ENCODE assay signal across 8 mouse cellular contexts in genomic region chr10:79989272-79989786, GRCm38 (mm10). TPM values are rescaled to one million over a fixed set of nuclear protein-coding genes. Genes with fewer than 3 reads are reported as not detected.
A peak's percentile ranks its signal among the peaks of the same experiment; 100 is the strongest.
DNase-seq lines count a peak whose midpoint lies in the region; ATAC-seq lines count a peak whose summit lies in the region.

No protein-coding gene starts in this region.

- H3K4me3 ChIP-seq in megakaryocyte, embryonic 14.5 days (replicated peaks), result peak overlapping the region; percentile 96
- peak overlapping the region; percentile 80 for H3K4me3 ChIP-seq in limb, embryonic 13.5 days
- H3K4me3 ChIP-seq in stomach, embryonic 15.5 days (replicated peaks), result peak overlapping the region; percentile 63

- DNase-seq in cerebellum, adult 11 months, result peak; percentile 13
- DNase-seq in cerebellum, postnatal 25 days, result no peak
- DNase-seq in thymus, postnatal 14 days, result no peak
- no peak for DNase-seq in layer of hippocampus, adult 11-12 months (ENCODE audit: low spot score)

- H3K36me3 ChIP-seq in megakaryocyte, embryonic 14.5 days (replicated peaks; ENCODE audit: low read length), result peaks cover 51% of the 10 kb centered on the region
- H3K36me3 ChIP-seq in limb, embryonic 13.5 days, result peaks cover 37% of the 10 kb centered on the region
- H3K36me3 ChIP-seq in stomach, embryonic 15.5 days, result peaks cover 29% of the 10 kb centered on the region

- peaks cover 84% of the 10 kb centered on the region for H3K4me1 ChIP-seq in megakaryocyte, embryonic 14.5 days
- peaks cover 44% of the 10 kb centered on the region for H3K4me1 ChIP-seq in limb, embryonic 13.5 days
- H3K4me1 ChIP-seq in stomach, embryonic 15.5 days, result peaks cover 39% of the 10 kb centered on the region

- peak overlapping the region; percentile 90 for H3K9ac ChIP-seq in limb, embryonic 13.5 days
- peak overlapping the region; percentile 76 for H3K9ac ChIP-seq in stomach, embryonic 15.5 days

- H3K9me3 ChIP-seq in megakaryocyte, embryonic 14.5 days, result peaks cover 15% of the 10 kb centered on the region
- H3K9me3 ChIP-seq in limb, embryonic 13.5 days, result peaks cover 10% of the 10 kb centered on the region
- H3K9me3 ChIP-seq in stomach, embryonic 15.5 days, result no peaks in the 10 kb centered on the region

- H3K27ac ChIP-seq in limb, embryonic 13.5 days, result peak overlapping the region; percentile 88; the same call in 1 of the 2 replicates
- H3K27ac ChIP-seq in stomach, embryonic 15.5 days, result peak overlapping the region; percentile 99

- no peak for ATAC-seq in megakaryocyte, adult 5-6 weeks (ENCODE audit: poor library complexity, severe bottlenecking)
- no peak for ATAC-seq in limb, embryonic 13.5 days (ENCODE audit: low FRiP score, low read depth)
- ATAC-seq in stomach, embryonic 15.5 days (ENCODE audit: insufficient read depth, low FRiP score, low read depth), result no peak

- WGBS in limb, embryonic 13.5 days, result 26% methylated on average over 8 of the region's 8 CpGs
- whole genome bisulfite sequencing in stomach, embryonic 15.5 days, result 23% methylated on average over 8 of the region's 8 CpGs

- no peaks in the 10 kb centered on the region for H3K27me3 ChIP-seq in megakaryocyte, embryonic 14.5 days (replicated peaks)
- no peaks in the 10 kb centered on the region for H3K27me3 ChIP-seq in limb, embryonic 13.5 days
- H3K27me3 ChIP-seq in stomach, embryonic 15.5 days (replicated peaks), result no peaks in the 10 kb centered on the region

- peak overlapping the region; percentile 89 for H3K4me2 ChIP-seq in limb, embryonic 13.5 days (replicated peaks)
- peak overlapping the region; percentile 85 for H3K4me2 ChIP-seq in stomach, embryonic 15.5 days

RNA-seq across cellular contexts. Expression of gene Cnn2, which starts 0.9 kb away (rescaled TPM):
- 1,011 and 1,303 TPM in 2 replicates for polyA plus RNA-seq in megakaryocyte, embryonic 14.5 days (2012; ENCODE audit: insufficient read depth, low replicate concordance)
- 174 and 175 TPM in 2 replicates for total RNA-seq in megakaryocyte, adult 5-6 weeks (2015)
- 286 and 299 TPM in 2 replicates for total RNA-seq in megakaryocyte, adult 5-6 weeks (2017)
- polyA plus RNA-seq in limb, embryonic 13.5 days (2015; fragmentation: Nextera tagmentation; extraction: Ambion mirVana), result 287 and 299 TPM in 2 replicates
- polyA plus RNA-seq in stomach, embryonic 15.5 days (2015; fragmentation: Nextera tagmentation; extraction: Ambion mirVana), result 274 and 279 TPM in 2 replicates

RNA-seq across cellular contexts. Expression of gene Tmem259, which starts 5.2 kb away (rescaled TPM):
- 293 and 686 TPM in 2 replicates for polyA plus RNA-seq in megakaryocyte, embryonic 14.5 days (2012; ENCODE audit: insufficient read depth, low replicate concordance)
- total RNA-seq in megakaryocyte, adult 5-6 weeks (2015), result 51.6 and 52.2 TPM in 2 replicates
- total RNA-seq in megakaryocyte, adult 5-6 weeks (2017), result 52.1 and 53.2 TPM in 2 replicates
- 16.0 and 19.5 TPM in 2 replicates for polyA plus RNA-seq in limb, embryonic 13.5 days (2015; fragmentation: Nextera tagmentation; extraction: Ambion mirVana)
- polyA plus RNA-seq in stomach, embryonic 15.5 days (2015; fragmentation: Nextera tagmentation; extraction: Ambion mirVana), result 20.6 and 21.3 TPM in 2 replicates

RNA-seq across cellular contexts. Expression of gene Abca7, which starts 7.0 kb away (rescaled TPM):
- 47.4 and 62.2 TPM in 2 replicates for polyA plus RNA-seq in megakaryocyte, embryonic 14.5 days (2012; ENCODE audit: insufficient read depth, low replicate concordance)
- 32.6 and 34.7 TPM in 2 replicates for total RNA-seq in megakaryocyte, adult 5-6 weeks (2015)
- 33.6 and 37.4 TPM in 2 replicates for total RNA-seq in megakaryocyte, adult 5-6 weeks (2017)
- 1.8 and 1.9 TPM in 2 replicates for polyA plus RNA-seq in limb, embryonic 13.5 days (2015; fragmentation: Nextera tagmentation; extraction: Ambion mirVana)
- 4.2 and 4.8 TPM in 2 replicates for polyA plus RNA-seq in stomach, embryonic 15.5 days (2015; fragmentation: Nextera tagmentation; extraction: Ambion mirVana)

RNA-seq across cellular contexts. Expression of gene Grin3b, which starts 18.8 kb away (rescaled TPM):
- polyA plus RNA-seq in megakaryocyte, embryonic 14.5 days (2012; ENCODE audit: insufficient read depth, low replicate concordance), result not detected in 2 replicates
- not detected in 2 replicates for total RNA-seq in megakaryocyte, adult 5-6 weeks (2015)
- total RNA-seq in megakaryocyte, adult 5-6 weeks (2017), result 0.18 TPM in 1 of 2 replicates, not detected in the other
- polyA plus RNA-seq in limb, embryonic 13.5 days (2015; fragmentation: Nextera tagmentation; extraction: Ambion mirVana), result 0.41 and 0.73 TPM in 2 replicates
- 0.27 and 0.34 TPM in 2 replicates for polyA plus RNA-seq in stomach, embryonic 15.5 days (2015; fragmentation: Nextera tagmentation; extraction: Ambion mirVana)

RNA-seq across cellular contexts. Expression of gene Arhgap45, which starts 27.1 kb away (rescaled TPM):
- 375 and 477 TPM in 2 replicates for polyA plus RNA-seq in megakaryocyte, embryonic 14.5 days (2012; ENCODE audit: insufficient read depth, low replicate concordance)
- total RNA-seq in megakaryocyte, adult 5-6 weeks (2015), result 135 and 140 TPM in 2 replicates
- 235 and 237 TPM in 2 replicates for total RNA-seq in megakaryocyte, adult 5-6 weeks (2017)
- polyA plus RNA-seq in limb, embryonic 13.5 days (2015; fragmentation: Nextera tagmentation; extraction: Ambion mirVana), result 7.3 and 7.6 TPM in 2 replicates
- 9.1 and 10.0 TPM in 2 replicates for polyA plus RNA-seq in stomach, embryonic 15.5 days (2015; fragmentation: Nextera tagmentation; extraction: Ambion mirVana)

Comparison
In these comparisons a context has a peak if more than half of its experiments do, and no peak if none do; other contexts are left out.
1. RNA of gene Tmem259, which starts 5.2 kb away (polyA plus RNA-seq): 293 to 686 TPM in megakaryocyte, embryonic 14.5 days; 20.6 to 21.3 TPM in stomach, embryonic 15.5 days and 16.0 to 19.5 TPM in limb, embryonic 13.5 days; every median in the first group is over 10 times any median in the second.
2. Peak in every context shown above with its lines, with median percentiles within 50 percentile points of each other: H3K4me3 ChIP-seq.